Comparison of ENCODE assay signal across 1 mouse cellular context in the genomic region with DNA sequence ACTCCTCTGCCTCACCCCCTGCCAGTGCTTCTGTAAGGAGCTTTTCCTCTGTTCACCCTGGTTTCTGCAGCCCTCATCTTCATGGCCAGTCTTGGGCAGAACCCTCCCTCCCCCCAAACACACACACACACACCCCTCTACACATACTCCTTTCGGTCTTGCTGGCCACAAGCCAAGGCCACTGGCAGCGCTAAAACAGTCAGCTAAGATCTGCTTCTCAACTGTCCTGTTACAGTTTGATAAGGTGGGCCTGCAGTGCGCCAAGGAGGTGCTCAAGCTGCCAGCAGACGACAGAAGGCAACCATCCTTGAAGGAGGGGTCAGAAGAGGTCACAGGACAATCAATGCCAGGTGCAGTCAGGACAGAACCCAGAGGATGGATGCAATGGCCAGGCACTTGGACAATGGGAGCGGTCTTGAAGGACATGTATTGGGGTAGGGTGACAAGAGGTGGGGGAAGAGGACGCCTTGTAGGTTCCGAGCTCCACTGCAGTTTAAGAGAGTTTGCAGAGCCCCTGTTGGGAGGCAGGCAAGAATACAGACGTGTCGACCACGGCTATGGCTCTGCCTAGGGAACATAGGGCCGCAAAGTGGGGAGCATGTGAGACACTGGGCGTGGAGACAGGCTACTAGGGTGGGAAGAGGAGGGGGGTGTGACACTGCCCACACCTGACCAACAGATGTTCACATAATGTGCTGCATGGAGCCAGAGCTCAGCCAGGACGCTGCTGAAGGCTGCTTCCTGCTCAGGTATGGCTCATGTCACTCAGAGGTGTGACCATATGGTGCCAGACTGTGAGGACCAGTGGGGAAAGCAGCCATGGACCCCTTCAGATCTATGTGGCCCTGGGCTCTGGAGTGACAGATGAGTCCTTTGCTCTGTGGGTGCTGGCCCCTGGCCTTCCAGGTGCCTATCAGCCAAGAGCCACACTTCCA.
TF ChIP-seq lines count a peak whose summit lies in the region.

No protein-coding gene starts in this region.

TF ChIP-seq in MEL, 35 proteins besides CTCF, POLR2A, EP300 and RAD21 (continued from another document):
- TF ChIP-seq JUND (IDR thresholded peaks at IDR 0.05; ENCODE audit: low read depth, low read length) (no peak), ZC3H11A (IDR thresholded peaks at IDR 0.05; ENCODE audit: low read depth, low read length) (no peak), GABPA (IDR thresholded peaks at IDR 0.05; ENCODE audit: low read depth, low read length) (no peak), TCF12 (IDR thresholded peaks at IDR 0.05; ENCODE audit: low read depth, low read length) (peak; percentile 91), CHD1 (IDR thresholded peaks at IDR 0.05; ENCODE audit: low read depth, low read length) (no peak), MAZ (IDR thresholded peaks at IDR 0.05; ENCODE audit: low read depth, low read length) (peak; percentile 75; the same call in 1 of the 2 replicates), ZNF384 (IDR thresholded peaks at IDR 0.05; ENCODE audit: low read depth, low read length) (peak; percentile 35; the same call in 1 of the 2 replicates), KAT2A (conservative IDR thresholded peaks at IDR 0.05; ENCODE audit: low read depth, low read length) (no peak), UBTF (IDR thresholded peaks at IDR 0.05; ENCODE audit: borderline replicate concordance, insufficient read depth, low read depth, low read length) (no peak), USF2 (IDR thresholded peaks at IDR 0.05; ENCODE audit: borderline replicate concordance in 1 of 2, insufficient read depth in 1 of 2, low read depth in 1 of 2, low read length in 2 of 2) (no peak), USF1 (IDR thresholded peaks at IDR 0.05; ENCODE audit: low read depth, low read length) (no peak), ZKSCAN1 (IDR thresholded peaks at IDR 0.05; ENCODE audit: low read depth, low read length) (no peak), ETS1 (IDR thresholded peaks at IDR 0.05; ENCODE audit: low read depth, low read length) (peak; percentile 82), CHD2 (IDR thresholded peaks at IDR 0.05; ENCODE audit: low read length) (no peak; the same call in 1 of the 2 replicates), POLR2AphosphoS2 (IDR thresholded peaks at IDR 0.05; ENCODE audit: low read length) (peak; percentile 92), HCFC1 (IDR thresholded peaks at IDR 0.05; ENCODE audit: low read depth, low read length) (peak; percentile 36; the same call in 1 of the 2 replicates), NRF1 (IDR thresholded peaks at IDR 0.05; ENCODE audit: insufficient read depth, low read depth, low read length, poor library complexity, severe bottlenecking) (peak; percentile 58; the same call in 1 of the 2 replicates), POLR2AphosphoS5 (IDR thresholded peaks at IDR 0.05; ENCODE audit: borderline replicate concordance, low read depth, low read length) (no peak; the same call in 1 of the 2 replicates), NELFE (IDR thresholded peaks at IDR 0.05; ENCODE audit: low read depth, low read length) (no peak), RCOR1 (IDR thresholded peaks at IDR 0.05; ENCODE audit: low read depth, low read length) (0 out of 2 replicates have a peak, but pooled peaks have one; percentile 27), MAFK (IDR thresholded peaks at IDR 0.05; ENCODE audit: borderline replicate concordance, low read depth, low read length) (no peak), ZMIZ1 (IDR thresholded peaks at IDR 0.05; ENCODE audit: low read depth, low read length) (peak; percentile 43; the same call in 1 of the 2 replicates), MAX (IDR thresholded peaks at IDR 0.05; ENCODE audit: low read length) (no peak), TBP (IDR thresholded peaks at IDR 0.05; ENCODE audit: low read depth, low read length) (no peak), MXI1 (IDR thresholded peaks at IDR 0.05; ENCODE audit: low read depth, low read length) (no peak; the same call in 1 of the 2 replicates), MYC (IDR thresholded peaks at IDR 0.05; ENCODE audit: low read depth, low read length) (0 out of 2 replicates have a peak, but pooled peaks have one; percentile 6), SIN3A (IDR thresholded peaks at IDR 0.05; ENCODE audit: low read length) (peak; percentile 71), MEF2A (IDR thresholded peaks at IDR 0.05; ENCODE audit: extremely low read depth, insufficient replicate concordance, low read depth, low read length, poor library complexity, severe bottlenecking) (no peak), MYB (IDR thresholded peaks at IDR 0.05; ENCODE audit: low read depth, low read length) (peak; percentile 70), ELF1 (IDR thresholded peaks at IDR 0.05; ENCODE audit: low read depth, low read length) (no peak)
